Mouse (Mus musculus): Measurements from ENCODE around the gene Mllt11.

- no peak for TF ChIP-seq CTCF (IDR thresholded peaks at IDR 0.05; ENCODE audit: extremely low read depth, insufficient read depth, low read length)
- no peak for TF ChIP-seq POLR2A (IDR thresholded peaks at IDR 0.05; ENCODE audit: extremely low read depth, insufficient read depth, low read length)
Measured at GRCm38 (mm10) chr3:95223041-95223440, 8.9 kb downstream of the Mllt11 start.
